Mouse (Mus musculus) testis, adult 2 months (tissue): Measurements from ENCODE around the gene 4930503B20Rik.

Source experiments
- CTCF ChIP-seq: fragments of 200-500 bp; IDR thresholded peaks from 2 replicates; pipeline ENCODE4 v1.5.1; 2012; ENCODE audit warnings: low read depth, mild to moderate bottlenecking, inconsistent platforms, low read length, moderate library complexity; ENCODE audit not compliant: control insufficient read depth, insufficient read depth, insufficient replicate concordance
- POLR2A ChIP-seq: fragments of 200-500 bp; IDR thresholded peaks from 2 replicates; pipeline ENCODE4 v1.6.1; 2012; ENCODE audit warnings: low read depth, mild to moderate bottlenecking, inconsistent platforms, low read length, moderate library complexity; ENCODE audit not compliant: control insufficient read depth

- TF ChIP-seq POLR2A, result no peak
- no peak for TF ChIP-seq CTCF
Measured at GRCm38 (mm10) chr3:146671121-146671520, 20.0 kb upstream of the 4930503B20Rik start.
